In the genomic region with DNA sequence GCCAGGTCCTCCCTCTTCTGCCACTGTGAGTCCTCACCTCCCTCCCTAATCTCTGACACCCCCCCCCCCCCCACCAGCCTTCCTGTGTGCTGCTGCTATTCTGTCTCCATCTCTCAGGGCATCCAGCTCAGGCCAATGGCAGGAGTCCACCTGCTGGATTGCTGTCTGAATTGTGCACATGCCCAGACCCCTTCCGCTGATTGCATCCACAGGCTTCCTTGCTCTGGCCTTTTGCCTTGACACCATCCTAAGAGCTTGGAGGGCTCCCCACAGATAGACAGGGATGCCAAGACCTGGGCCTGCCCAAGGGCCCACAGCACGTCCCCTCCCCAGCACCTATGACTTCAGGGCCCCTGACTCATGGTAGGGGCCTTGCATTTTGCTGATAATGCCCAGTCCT, we compare ENCODE assay signal across 35 mouse cellular contexts. TPM values are rescaled to one million over a fixed set of nuclear protein-coding genes. Genes with fewer than 3 reads are reported as not detected.
A peak's percentile ranks its signal among the peaks of the same experiment; 100 is the strongest.
DNase-seq lines count a peak whose midpoint lies in the region; ATAC-seq and TF ChIP-seq lines count a peak whose summit lies in the region.
"Had no signal": no experiment of that assay in that cellular context is flagged by ENCODE, and none has a peak within 500 bp of the region (broad histone marks: within the 10 kb centered on the region; RNA-seq: fewer than 3 reads in every experiment).

No protein-coding gene starts in this region.

- no peak overlapping the region for H3K9ac ChIP-seq in forebrain, embryonic 13.5 days
- 0 out of 2 replicates have a peak overlapping the region, but pooled peaks have one; percentile 20 for H3K9ac ChIP-seq in heart, embryonic 12.5 days
- H3K9ac ChIP-seq: embryonic facial prominence, embryonic 13.5 days; forebrain, postnatal 0 days; heart, embryonic 15.5 days; hindbrain, embryonic 14.5 days; intestine, embryonic 15.5 days; limb, embryonic 15.5 days; liver, embryonic 13.5 days; neural tube, embryonic 15.5 days had no signal

- H3K27ac ChIP-seq in forebrain, embryonic 10.5 days: 0 out of 2 replicates have a peak overlapping the region, but pooled peaks have one; percentile 0
- no peak overlapping the region for H3K27ac ChIP-seq in forebrain, embryonic 13.5 days
- peak overlapping the region; percentile 44; the same call in 1 of the 2 replicates for H3K27ac ChIP-seq in heart, embryonic 12.5 days (ENCODE audit: poor library complexity, severe bottlenecking)
- H3K27ac ChIP-seq in layer of hippocampus, adult 2 months: peak overlapping the region; percentile 79
- H3K27ac ChIP-seq: embryonic facial prominence, embryonic 13.5 days; heart, embryonic 15.5 days; hindbrain, embryonic 14.5 days; intestine, embryonic 15.5 days; kidney, postnatal 0 days; limb, embryonic 10.5 days; limb, embryonic 15.5 days; liver, embryonic 13.5 days; neural tube, embryonic 15.5 days had no signal

- H3K36me3 ChIP-seq in forebrain, embryonic 10.5 days (replicated peaks): no peaks in the 10 kb centered on the region
- H3K36me3 ChIP-seq in forebrain, embryonic 13.5 days (ENCODE audit: poor library complexity, severe bottlenecking): no peaks in the 10 kb centered on the region
- H3K36me3 ChIP-seq in heart, embryonic 12.5 days: no peaks in the 10 kb centered on the region
- H3K36me3 ChIP-seq: embryonic facial prominence, embryonic 13.5 days; heart, embryonic 15.5 days; intestine, embryonic 15.5 days; limb, embryonic 10.5 days; limb, embryonic 15.5 days; liver, embryonic 13.5 days; neural tube, embryonic 15.5 days had no signal

- H3K4me1 ChIP-seq in forebrain, embryonic 10.5 days: peaks cover 19% of the 10 kb centered on the region
- H3K4me1 ChIP-seq in forebrain, embryonic 13.5 days: no peaks in the 10 kb centered on the region
- peaks cover 26% of the 10 kb centered on the region for H3K4me1 ChIP-seq in heart, embryonic 12.5 days (replicated peaks)
- H3K4me1 ChIP-seq: intestine, embryonic 15.5 days; neural tube, embryonic 15.5 days had no signal

- WGBS in forebrain, embryonic 10.5 days: 77% methylated on average over 2 of the region's 2 CpGs
- WGBS in forebrain, embryonic 13.5 days: 70% methylated on average over 2 of the region's 2 CpGs
- 46% methylated on average over 2 of the region's 2 CpGs for WGBS in heart, embryonic 12.5 days

- H3K4me3 ChIP-seq in forebrain, embryonic 10.5 days: no peak overlapping the region
- H3K4me3 ChIP-seq in forebrain, embryonic 13.5 days: no peak overlapping the region
- no peak overlapping the region for H3K4me3 ChIP-seq in heart, embryonic 12.5 days
- H3K4me3 ChIP-seq in layer of hippocampus, adult 2 months: no peak overlapping the region
- H3K4me3 ChIP-seq: embryonic facial prominence, embryonic 13.5 days; heart, embryonic 15.5 days; intestine, embryonic 15.5 days; limb, embryonic 10.5 days; limb, embryonic 15.5 days; liver, embryonic 13.5 days; neural tube, embryonic 15.5 days had no signal

- TF ChIP-seq CTCF in layer of hippocampus, adult 2 months (conservative IDR thresholded peaks at IDR 0.05): no peak
- TF ChIP-seq CTCF in brain, embryonic 14.5 days (IDR thresholded peaks at IDR 0.05; ENCODE audit: borderline replicate concordance, extremely low read depth, insufficient read depth, insufficient read length): no peak

- no peaks in the 10 kb centered on the region for H3K9me3 ChIP-seq in forebrain, embryonic 10.5 days
- H3K9me3 ChIP-seq in forebrain, embryonic 13.5 days (replicated peaks): no peaks in the 10 kb centered on the region
- no peaks in the 10 kb centered on the region for H3K9me3 ChIP-seq in heart, embryonic 12.5 days (replicated peaks)
- H3K9me3 ChIP-seq: embryonic facial prominence, embryonic 13.5 days; heart, embryonic 15.5 days; intestine, embryonic 15.5 days; limb, embryonic 10.5 days; limb, embryonic 15.5 days; liver, embryonic 13.5 days; neural tube, embryonic 15.5 days had no signal

- no peak for TF ChIP-seq POLR2A in brain, embryonic 14.5 days (IDR thresholded peaks at IDR 0.05; ENCODE audit: borderline replicate concordance, extremely low read depth, insufficient read depth, insufficient read length, poor library complexity, severe bottlenecking)

- DNase-seq in forebrain, embryonic 10.5 days (ENCODE audit: extremely low spot score, low spot score): no peak
- DNase-seq in heart, postnatal 4 days: no peak
- DNase-seq in layer of hippocampus, adult 2 months (ENCODE audit: low spot score in 2 of 2): no peak
- DNase-seq in layer of hippocampus, adult 18-20 months (ENCODE audit: low spot score in 2 of 2): no peak
- peak; percentile 5 for DNase-seq in brain, embryonic 14.5 days (ENCODE audit: low read depth)
- DNase-seq in yolk sac, embryonic 10.5 days (ENCODE audit: low spot score): no peak
- DNase-seq: adrenal gland, postnatal 25 days; cerebellum, adult 8-10 months; cerebellum, postnatal 25 days; forebrain, postnatal 0 days; kidney, adult 8-10 months; kidney, postnatal 4 days; layer of hippocampus, adult 9-11 months; liver, embryonic 13.5 days; lung, adult 18-20 months; lung, postnatal 4 days; midbrain, embryonic 14.5 days; retina, postnatal 1 day; right cerebral cortex, postnatal 14 days; thymus, postnatal 14 days had no signal

- no peak overlapping the region for H3K4me2 ChIP-seq in forebrain, embryonic 13.5 days
- H3K4me2 ChIP-seq in heart, embryonic 12.5 days: no peak overlapping the region
- H3K4me2 ChIP-seq: embryonic facial prominence, embryonic 13.5 days; heart, embryonic 15.5 days; hindbrain, embryonic 14.5 days; intestine, embryonic 15.5 days; limb, embryonic 15.5 days; liver, embryonic 13.5 days; neural tube, embryonic 15.5 days had no signal

- no peaks in the 10 kb centered on the region for H3K27me3 ChIP-seq in forebrain, embryonic 10.5 days (ENCODE audit: poor library complexity, severe bottlenecking)
- no peaks in the 10 kb centered on the region for H3K27me3 ChIP-seq in forebrain, embryonic 13.5 days
- H3K27me3 ChIP-seq in heart, embryonic 12.5 days (replicated peaks): no peaks in the 10 kb centered on the region; the same call in 1 of the 2 replicates
- H3K27me3 ChIP-seq: embryonic facial prominence, embryonic 13.5 days; heart, embryonic 15.5 days; intestine, embryonic 15.5 days; limb, embryonic 15.5 days; neural tube, embryonic 15.5 days had no signal

- no peak for ATAC-seq in forebrain, embryonic 13.5 days
- no peak for ATAC-seq in heart, embryonic 12.5 days (ENCODE audit: insufficient number of reproducible peaks, low FRiP score)
- ATAC-seq: forebrain, postnatal 0 days; intestine, embryonic 15.5 days; lung, postnatal 0 days had no signal

RNA-seq across cellular contexts. Expression of gene Pick1, which starts 18.6 kb away (rescaled TPM):
- polyA plus RNA-seq in forebrain, embryonic 10.5 days (2016; fragmentation: Nextera tagmentation; extraction: Ambion mirVana): 47.8 and 50.5 TPM in 2 replicates
- 68.1 and 74.3 TPM in 2 replicates for polyA plus RNA-seq in forebrain, embryonic 13.5 days (2015; fragmentation: Nextera tagmentation; extraction: Ambion mirVana)
- polyA plus RNA-seq in heart, embryonic 12.5 days (2016; fragmentation: Nextera tagmentation; extraction: Ambion mirVana): 33.8 and 37.6 TPM in 2 replicates
- 10 to 100 TPM; 24.5 to 26.0 TPM for total RNA-seq in heart, postnatal 4 days (2021)
- total RNA-seq in layer of hippocampus, adult 2 months (2021): 10 to 100 TPM; 46.1 to 49.7 TPM
- 10 to 100 TPM; 44.4 to 46.4 TPM for total RNA-seq in layer of hippocampus, adult 18-20 months (2021)
- 102 and 109 TPM in 2 replicates for polyA plus RNA-seq in brain, embryonic 14.5 days (2012; rRNA removed)

RNA-seq across cellular contexts. Expression of gene Gm49486, which starts 18.8 kb away (rescaled TPM):
- polyA plus RNA-seq in forebrain, embryonic 10.5 days (2016; fragmentation: Nextera tagmentation; extraction: Ambion mirVana): 0.14 and 0.52 TPM in 2 replicates
- polyA plus RNA-seq in forebrain, embryonic 13.5 days (2015; fragmentation: Nextera tagmentation; extraction: Ambion mirVana): 0.96 and 1.3 TPM in 2 replicates
- polyA plus RNA-seq in heart, embryonic 12.5 days (2016; fragmentation: Nextera tagmentation; extraction: Ambion mirVana): 0.49 and 1.0 TPM in 2 replicates
- under 1 TPM; 0.52 to 0.74 TPM for total RNA-seq in heart, postnatal 4 days (2021)
- under 1 TPM; 0.31 to 0.49 TPM for total RNA-seq in layer of hippocampus, adult 2 months (2021)
- total RNA-seq in layer of hippocampus, adult 18-20 months (2021): under 1 TPM in 1 of 2 experiments, not detected in 1; 0.28 TPM
- polyA plus RNA-seq in brain, embryonic 14.5 days (2012; rRNA removed): 1.9 and 2.5 TPM in 2 replicates
- total RNA-seq: adrenal gland, postnatal 25 days; megakaryocyte-erythroid progenitor cell, adult 5-6 weeks had no signal
- polyA plus RNA-seq: liver, embryonic 13.5 days had no signal

RNA-seq across cellular contexts. Expression of gene Slc16a8, which starts 44.2 kb away (rescaled TPM):
- polyA plus RNA-seq in forebrain, embryonic 10.5 days (2016; fragmentation: Nextera tagmentation; extraction: Ambion mirVana): 0.15 TPM in 1 of 2 replicates, not detected in the other
- polyA plus RNA-seq in forebrain, embryonic 13.5 days (2015; fragmentation: Nextera tagmentation; extraction: Ambion mirVana): 0.09 and 0.39 TPM in 2 replicates
- 0.36 and 0.65 TPM in 2 replicates for polyA plus RNA-seq in heart, embryonic 12.5 days (2016; fragmentation: Nextera tagmentation; extraction: Ambion mirVana)
- under 1 TPM; 0.23 to 0.31 TPM for total RNA-seq in heart, postnatal 4 days (2021)
- total RNA-seq in layer of hippocampus, adult 2 months (2021): not detected
- under 1 TPM; 0.18 to 0.25 TPM for total RNA-seq in layer of hippocampus, adult 18-20 months (2021)
- 0.37 and 0.50 TPM in 2 replicates for polyA plus RNA-seq in brain, embryonic 14.5 days (2012; rRNA removed)
- total RNA-seq: adrenal gland, adult 18-20 months; adrenal gland, postnatal 25 days; megakaryocyte-erythroid progenitor cell, adult 5-6 weeks had no signal
- polyA plus RNA-seq: forebrain, embryonic 11.5 days; kidney, postnatal 0 days; limb, embryonic 10.5 days; liver, embryonic 13.5 days had no signal

RNA-seq across cellular contexts. Expression of gene Sox10, which starts 45.3 kb away (rescaled TPM):
- polyA plus RNA-seq in forebrain, embryonic 10.5 days (2016; fragmentation: Nextera tagmentation; extraction: Ambion mirVana): 1.2 and 1.3 TPM in 2 replicates
- 0.45 and 0.49 TPM in 2 replicates for polyA plus RNA-seq in forebrain, embryonic 13.5 days (2015; fragmentation: Nextera tagmentation; extraction: Ambion mirVana)
- 0.28 and 0.44 TPM in 2 replicates for polyA plus RNA-seq in heart, embryonic 12.5 days (2016; fragmentation: Nextera tagmentation; extraction: Ambion mirVana)
- total RNA-seq in heart, postnatal 4 days (2021): under 1 TPM; 0.55 to 0.90 TPM
- 10 to 100 TPM; 27.7 to 30.4 TPM for total RNA-seq in layer of hippocampus, adult 2 months (2021)
- 10 to 100 TPM; 32.0 to 35.9 TPM for total RNA-seq in layer of hippocampus, adult 18-20 months (2021)
- 5.6 and 11.3 TPM in 2 replicates for polyA plus RNA-seq in brain, embryonic 14.5 days (2012; rRNA removed)
- total RNA-seq: megakaryocyte-erythroid progenitor cell, adult 5-6 weeks had no signal
- polyA plus RNA-seq: C2C12 had no signal
